Mouse (Mus musculus): ENCODE results near the gene Mgat5. TPM values are rescaled to one million over a fixed set of nuclear protein-coding genes. Genes with fewer than 3 reads are reported as not detected.

The Mgat5 gene
- polyA plus RNA-seq, 2 experiments from 2014 or later = 13.8 to 15.5 TPM

- no peak for ATAC-seq
Measured at GRCm38 (mm10) chr1:127308207-127308725, 103.5 kb downstream of the Mgat5 start.

- ATAC-seq = no peak
Measured at GRCm38 (mm10) chr1:127308989-127309701, 104.3 kb downstream of the Mgat5 start.

GRCm38 (mm10) chr1:127310011-127310410 is 105.2 kb downstream of the Mgat5 start:
- no peak for ATAC-seq

GRCm38 (mm10) chr1:127310703-127311102 is 105.9 kb downstream of the Mgat5 start:
- no peak for ATAC-seq

- no peak for ATAC-seq
Measured at GRCm38 (mm10) chr1:127313652-127314350, 109.0 kb downstream of the Mgat5 start.

- peak; percentile 66 for ATAC-seq
Measured at GRCm38 (mm10) chr1:127315763-127316627, 111.2 kb downstream of the Mgat5 start.

GRCm38 (mm10) chr1:127316651-127317050 is 111.8 kb downstream of the Mgat5 start:
- ATAC-seq = no peak

- no peak for ATAC-seq
Measured at GRCm38 (mm10) chr1:127317541-127317940, 112.7 kb downstream of the Mgat5 start.

GRCm38 (mm10) chr1:127318486-127318885 is 113.7 kb downstream of the Mgat5 start:
- ATAC-seq = peak; percentile 5

- no peak for ATAC-seq
Measured at GRCm38 (mm10) chr1:127319768-127320167, 115.0 kb downstream of the Mgat5 start.

- ATAC-seq = no peak
Measured at GRCm38 (mm10) chr1:127320956-127321355, 116.1 kb downstream of the Mgat5 start.

GRCm38 (mm10) chr1:127321638-127322037 is 116.8 kb downstream of the Mgat5 start:
- ATAC-seq = peak; percentile 24

GRCm38 (mm10) chr1:127322169-127322805 is 117.5 kb downstream of the Mgat5 start:
- ATAC-seq = peak; percentile 89

GRCm38 (mm10) chr1:127325601-127326198 is 120.9 kb downstream of the Mgat5 start:
- ATAC-seq = no peak

GRCm38 (mm10) chr1:127327773-127328172 is 123.0 kb downstream of the Mgat5 start:
- ATAC-seq = no peak

- no peak for ATAC-seq
Measured at GRCm38 (mm10) chr1:127328354-127328875, 123.6 kb downstream of the Mgat5 start.

- ATAC-seq = no peak
Measured at GRCm38 (mm10) chr1:127329810-127330209, 125.0 kb downstream of the Mgat5 start.

GRCm38 (mm10) chr1:127337740-127338139 is 132.9 kb downstream of the Mgat5 start:
- ATAC-seq = no peak

GRCm38 (mm10) chr1:127338833-127339487 is 134.1 kb downstream of the Mgat5 start:
- no peak for ATAC-seq

- ATAC-seq = no peak
Measured at GRCm38 (mm10) chr1:127340296-127340695, 135.5 kb downstream of the Mgat5 start.

- peak; percentile 72 for ATAC-seq
Measured at GRCm38 (mm10) chr1:127344913-127345312, 140.1 kb downstream of the Mgat5 start.

Measured in activated CD4-positive, CD25-positive, alpha-beta regulatory T cell, adult 4 months (primary cell).